Mouse (Mus musculus) midbrain, embryonic 13.5 days (tissue): ENCODE results near the gene 1700020D05Rik. TPM values are rescaled to one million over a fixed set of nuclear protein-coding genes. Genes with fewer than 3 reads are reported as not detected.
A peak's percentile ranks its signal among the peaks of the same experiment; 100 is the strongest.

Source experiments
- ATAC-seq: fragments of 200-750 bp; cut with Nextera tagmentation; 2 replicates; pipeline ENCODE4 v1.8.0; 2017; ENCODE audit warnings: mild to moderate bottlenecking, moderate TSS enrichment, moderate library complexity
- H3K27ac ChIP-seq: fragments of 300-500 bp; sonication (generic); 2 replicates; pipeline ENCODE4 v1.5.1; 2015; ENCODE audit warnings: inconsistent platforms, mild to moderate bottlenecking, moderate library complexity
- H3K27me3 ChIP-seq: fragments of 300-500 bp; sonication (generic); 2 replicates; pipeline ENCODE4 v1.6.1; 2015; ENCODE audit warnings: mild to moderate bottlenecking, inconsistent platforms
- H3K36me3 ChIP-seq: fragments of 300-500 bp; sonication (generic); 2 replicates; pipeline ENCODE4 v1.6.1; 2015; ENCODE audit warnings: mild to moderate bottlenecking, inconsistent platforms
- H3K4me1 ChIP-seq: fragments of 300-500 bp; sonication (generic); replicated peaks from 2 replicates; pipeline ENCODE4 v1.6.1; 2015; ENCODE audit warnings: inconsistent platforms
- H3K4me2 ChIP-seq: fragments of 300-500 bp; sonication (generic); replicated peaks from 2 replicates; pipeline ENCODE4 v1.6.1; 2015; ENCODE audit warnings: moderate library complexity, mild to moderate bottlenecking, inconsistent platforms
- H3K4me3 ChIP-seq: fragments of 300-500 bp; sonication (generic); replicated peaks from 2 replicates; pipeline ENCODE4 v1.5.1; 2015; ENCODE audit warnings: mild to moderate bottlenecking, inconsistent platforms
- H3K9ac ChIP-seq: fragments of 300-500 bp; sonication (generic); replicated peaks from 2 replicates; pipeline ENCODE4 v1.6.1; 2015; ENCODE audit warnings: mild to moderate bottlenecking, inconsistent platforms
- H3K9me3 ChIP-seq: fragments of 300-500 bp; sonication (generic); 2 replicates; pipeline ENCODE4 v1.6.1; 2016; ENCODE audit warnings: mild to moderate bottlenecking, inconsistent platforms
- WGBS: fragments of 180-500 bp; shearing (Covaris S2); methylation state at CpG from one replicate; pipeline ENCODE4 v1.1.7; 2015; 5-methylcytosine and 5-hydroxymethylcytosine counted together
- polyA plus RNA-seq: library from polyadenylated mRNA; unstranded; fragments of >200 nt; fragmentation: Nextera tagmentation; extraction: Ambion mirVana; gene quantifications from 2 replicates; pipeline ENCODE4 v1.2.1, GENCODE M21; 2015

1700020D05Rik gene
- polyA plus RNA-seq, 1 experiment from 2014 or later: 0.26 TPM

GRCm38 (mm10) chr19:5483386-5484359 is 19.9 kb downstream of the 1700020D05Rik start:
- Histone ChIP-seq H3K36me3 (peaks cover 56% of the 10 kb centered on the region), H3K9me3 (no peaks in the 10 kb centered on the region), H3K27me3 (no peaks in the 10 kb centered on the region), H3K27ac (no peak overlapping the region), H3K4me3 (no peak overlapping the region), H3K9ac (no peak overlapping the region), H3K4me2 (no peak overlapping the region), H3K4me1 (peaks cover 20% of the 10 kb centered on the region)
- ATAC-seq: no peak
- 96% methylated on average over 19 of the region's 19 CpGs for WGBS

GRCm38 (mm10) chr19:5481398-5481797 is 22.2 kb downstream of the 1700020D05Rik start:
- Histone ChIP-seq H3K36me3 (peaks cover 65% of the 10 kb centered on the region), H3K27ac (no peak overlapping the region), H3K27me3 (no peaks in the 10 kb centered on the region), H3K4me2 (no peak overlapping the region), H3K4me1 (peaks cover 2% of the 10 kb centered on the region), H3K9ac (no peak overlapping the region), H3K9me3 (no peaks in the 10 kb centered on the region), H3K4me3 (no peak overlapping the region)
- 90% methylated on average over 10 of the region's 10 CpGs for WGBS
- ATAC-seq: no peak

GRCm38 (mm10) chr19:5480016-5480415 is 23.6 kb downstream of the 1700020D05Rik start:
- no peaks in the 10 kb centered on the region for H3K27me3 ChIP-seq
- no peak overlapping the region for H3K4me3 ChIP-seq
- H3K4me2 ChIP-seq: no peak overlapping the region
- H3K9ac ChIP-seq: no peak overlapping the region
- H3K27ac ChIP-seq: no peak overlapping the region
- 94% methylated on average over 10 of the region's 10 CpGs for WGBS
- ATAC-seq: no peak
- H3K9me3 ChIP-seq: no peaks in the 10 kb centered on the region
- H3K4me1 ChIP-seq: peaks cover 12% of the 10 kb centered on the region
- H3K36me3 ChIP-seq: peaks cover 51% of the 10 kb centered on the region

- Histone ChIP-seq H3K4me3 (no peak overlapping the region), H3K36me3 (peaks cover 30% of the 10 kb centered on the region), H3K9me3 (no peaks in the 10 kb centered on the region), H3K4me1 (peaks cover 27% of the 10 kb centered on the region), H3K27ac (no peak overlapping the region), H3K4me2 (no peak overlapping the region), H3K27me3 (no peaks in the 10 kb centered on the region), H3K9ac (no peak overlapping the region)
- WGBS: 94% methylated on average over 18 of the region's 18 CpGs
- ATAC-seq: no peak
Measured at GRCm38 (mm10) chr19:5477668-5478300, 25.8 kb downstream of the 1700020D05Rik start.

- Histone ChIP-seq H3K9ac (no peak overlapping the region), H3K9me3 (no peaks in the 10 kb centered on the region), H3K27ac (no peak overlapping the region), H3K4me3 (no peak overlapping the region), H3K27me3 (no peaks in the 10 kb centered on the region), H3K4me1 (peaks cover 27% of the 10 kb centered on the region), H3K36me3 (peaks cover 23% of the 10 kb centered on the region), H3K4me2 (no peak overlapping the region)
- 86% methylated on average over 10 of the region's 10 CpGs for WGBS
- ATAC-seq: no peak
Measured at GRCm38 (mm10) chr19:5477004-5477667, 26.5 kb downstream of the 1700020D05Rik start.

GRCm38 (mm10) chr19:5475069-5475714 is 28.4 kb downstream of the 1700020D05Rik start:
- Histone ChIP-seq H3K27me3 (no peaks in the 10 kb centered on the region), H3K36me3 (0 out of 2 replicates have a peak, but pooled peaks cover 15% of the 10 kb centered on the region), H3K4me3 (peak overlapping the region; percentile 57), H3K4me2 (peak overlapping the region; percentile 95), H3K4me1 (peaks cover 30% of the 10 kb centered on the region), H3K9ac (peak overlapping the region; percentile 81), H3K9me3 (no peaks in the 10 kb centered on the region), H3K27ac (peak overlapping the region; percentile 60)
- ATAC-seq: peak; percentile 25
- WGBS: 23% methylated on average over 13 of the region's 13 CpGs

GRCm38 (mm10) chr19:5474281-5475068 is 29.1 kb downstream of the 1700020D05Rik start:
- WGBS: under 1% methylated on average over 63 of the region's 68 CpGs
- Histone ChIP-seq H3K4me3 (peak overlapping the region; percentile 57), H3K4me1 (peaks cover 30% of the 10 kb centered on the region), H3K27ac (peak overlapping the region; percentile 60), H3K9ac (peak overlapping the region; percentile 81), H3K36me3 (0 out of 2 replicates have a peak, but pooled peaks cover 11% of the 10 kb centered on the region), H3K27me3 (no peaks in the 10 kb centered on the region), H3K4me2 (peak overlapping the region; percentile 95), H3K9me3 (no peaks in the 10 kb centered on the region)
- ATAC-seq: peak; percentile 81

- H3K4me2 ChIP-seq: peak within 1 kb of the TSS; percentile 95
- WGBS: 1% methylated on average over 22 of the region's 22 CpGs
- no peaks in the 10 kb centered on the region for H3K9me3 ChIP-seq
- ATAC-seq: peak; percentile 65
- H3K27ac ChIP-seq: peak within 1 kb of the TSS; percentile 60
- peaks cover 30% of the 10 kb centered on the region for H3K4me1 ChIP-seq
- 0 out of 2 replicates have a peak, but pooled peaks cover 11% of the 10 kb centered on the region for H3K36me3 ChIP-seq
- no peaks in the 10 kb centered on the region for H3K27me3 ChIP-seq
- H3K4me3 ChIP-seq: peak within 1 kb of the TSS; percentile 57
- peak within 1 kb of the TSS; percentile 81 for H3K9ac ChIP-seq
Measured at GRCm38 (mm10) chr19:5473720-5474119, 29.9 kb downstream of the 1700020D05Rik start, which contains the start of gene Efemp2. Gene Efemp2 (plus strand): TSS chr19:5473954.

- no peak for ATAC-seq
- Histone ChIP-seq H3K4me2 (no peak overlapping the region), H3K27ac (no peak overlapping the region), H3K27me3 (no peaks in the 10 kb centered on the region), H3K4me1 (peaks cover 30% of the 10 kb centered on the region), H3K36me3 (peaks cover 7% of the 10 kb centered on the region), H3K9me3 (no peaks in the 10 kb centered on the region), H3K4me3 (no peak overlapping the region), H3K9ac (no peak overlapping the region)
- WGBS: 83% methylated on average over 3 of the region's 3 CpGs
Measured at GRCm38 (mm10) chr19:5472857-5473256, 30.7 kb downstream of the 1700020D05Rik start.

GRCm38 (mm10) chr19:5471846-5472245 is 31.7 kb downstream of the 1700020D05Rik start:
- ATAC-seq: no peak
- 52% methylated on average over 5 of the region's 5 CpGs for WGBS
- Histone ChIP-seq H3K27me3 (no peaks in the 10 kb centered on the region), H3K4me2 (no peak overlapping the region), H3K36me3 (peaks cover 12% of the 10 kb centered on the region), H3K4me3 (no peak overlapping the region), H3K9ac (no peak overlapping the region), H3K9me3 (no peaks in the 10 kb centered on the region), H3K27ac (peak overlapping the region; percentile 36; the same call in 1 of the 2 replicates), H3K4me1 (peaks cover 30% of the 10 kb centered on the region)

GRCm38 (mm10) chr19:5468374-5468773 is 35.2 kb downstream of the 1700020D05Rik start, which contains the start of gene Ctsw:
Gene Ctsw (minus strand): TSS chr19:5468507.
- H3K4me3 ChIP-seq: no peak within 1 kb of the TSS
- H3K4me2 ChIP-seq: no peak within 1 kb of the TSS
- peaks cover 41% of the 10 kb centered on the region for H3K36me3 ChIP-seq
- no peaks in the 10 kb centered on the region for H3K9me3 ChIP-seq
- H3K9ac ChIP-seq: no peak within 1 kb of the TSS
- H3K27ac ChIP-seq: no peak within 1 kb of the TSS
- peaks cover 24% of the 10 kb centered on the region for H3K4me1 ChIP-seq
- WGBS: 65% methylated on average over 5 of the region's 5 CpGs
- no peak for ATAC-seq
- H3K27me3 ChIP-seq: no peaks in the 10 kb centered on the region
